Mouse (Mus musculus) liver, embryonic 13.5 days (tissue): Measurements from ENCODE around the gene Mapre1. TPM values are rescaled to one million over a fixed set of nuclear protein-coding genes. Genes with fewer than 3 reads are reported as not detected.

Experiments
- polyA plus RNA-seq: library from polyadenylated mRNA; unstranded; fragments of >200 nt; fragmentation: Nextera tagmentation; extraction: Ambion mirVana; gene quantifications from 2 replicates; pipeline ENCODE4 v1.2.1, GENCODE M21; 2015

The Mapre1 gene
- polyA plus RNA-seq, 1 experiment from 2014 or later: 161 TPM

Other genes with a start within 250 kb of the Mapre1 start
- not detected in 2 replicates for gene 4930404H24Rik, start 248.5 kb upstream of the Mapre1 start, polyA plus RNA-seq
- gene Nol4l, start 211.3 kb upstream of the Mapre1 start, polyA plus RNA-seq: 5.3 and 5.4 TPM in 2 replicates
- gene Commd7, start 108.5 kb upstream of the Mapre1 start, polyA plus RNA-seq: 39.8 and 39.9 TPM in 2 replicates
- gene Dnmt3b, start 91.8 kb upstream of the Mapre1 start, polyA plus RNA-seq: 8.2 and 8.6 TPM in 2 replicates
- gene Dnmt3c, start 44.6 kb upstream of the Mapre1 start, polyA plus RNA-seq: 0.38 and 0.49 TPM in 2 replicates
- 0.06 TPM in 1 of 2 replicates, not detected in the other for gene Efcab8, start 38.7 kb downstream of the Mapre1 start, polyA plus RNA-seq
- gene Sun5, start 129.8 kb downstream of the Mapre1 start, polyA plus RNA-seq: not detected in 2 replicates
- gene Bpifb2, start 133.8 kb downstream of the Mapre1 start, polyA plus RNA-seq: not detected in 2 replicates
- not detected in 2 replicates for gene Bpifb6, start 159.1 kb downstream of the Mapre1 start, polyA plus RNA-seq
- not detected in 2 replicates for gene Bpifb3, start 177.0 kb downstream of the Mapre1 start, polyA plus RNA-seq
- 0.07 TPM in 1 of 2 replicates, not detected in the other for gene Bpifb4, start 196.9 kb downstream of the Mapre1 start, polyA plus RNA-seq
- gene Bpifa6, start 233.7 kb downstream of the Mapre1 start, polyA plus RNA-seq: not detected in 2 replicates